Mouse (Mus musculus) liver, embryonic 15.5 days (tissue): ENCODE measurements around the gene Nxph4. TPM values are rescaled to one million over a fixed set of nuclear protein-coding genes. Genes with fewer than 3 reads are reported as not detected.

Experiments used
- ATAC-seq: fragments of 200-750 bp; cut with Nextera tagmentation; 2 replicates; pipeline ENCODE4 v1.8.0; 2017; ENCODE audit warnings: moderate number of reproducible peaks, mild to moderate bottlenecking, moderate library complexity; ENCODE audit not compliant: insufficient read depth
- H3K27ac ChIP-seq: fragments of 300-500 bp; sonication (generic); replicated peaks from 2 replicates; pipeline ENCODE4 v1.5.1; 2015; ENCODE audit warnings: mild to moderate bottlenecking, inconsistent platforms
- H3K27me3 ChIP-seq: fragments of 300-500 bp; sonication (generic); 2 replicates; pipeline ENCODE4 v1.6.1; 2015; ENCODE audit warnings: mild to moderate bottlenecking, inconsistent platforms
- H3K36me3 ChIP-seq: fragments of 300-500 bp; sonication (generic); replicated peaks from 2 replicates; pipeline ENCODE4 v1.6.1; 2015; ENCODE audit warnings: moderate library complexity, mild to moderate bottlenecking, inconsistent platforms
- H3K4me1 ChIP-seq: fragments of 300-500 bp; sonication (generic); replicated peaks from 2 replicates; pipeline ENCODE4 v1.6.1; 2015; ENCODE audit warnings: inconsistent platforms
- H3K4me2 ChIP-seq: fragments of 300-500 bp; sonication (generic); 2 replicates; pipeline ENCODE4 v1.6.1; 2015; ENCODE audit warnings: moderate library complexity, mild to moderate bottlenecking, inconsistent platforms
- H3K4me3 ChIP-seq: fragments of 300-500 bp; sonication (generic); replicated peaks from 2 replicates; pipeline ENCODE4 v1.5.1; 2015; ENCODE audit warnings: mild to moderate bottlenecking, inconsistent platforms
- H3K9ac ChIP-seq: fragments of 300-500 bp; sonication (generic); 2 replicates; pipeline ENCODE4 v1.6.1; 2015; ENCODE audit warnings: moderate library complexity, mild to moderate bottlenecking, inconsistent platforms
- H3K9me3 ChIP-seq: fragments of 300-500 bp; sonication (generic); replicated peaks from 2 replicates; pipeline ENCODE4 v1.6.1; 2016; ENCODE audit warnings: inconsistent platforms
- whole genome bisulfite sequencing: fragments of 180-500 bp; shearing (Covaris S2); methylation state at CpG from one replicate; pipeline ENCODE4 v1.1.7; 2015; ENCODE audit warnings: mixed read lengths; ENCODE audit not compliant: insufficient replicate concordance; 5-methylcytosine and 5-hydroxymethylcytosine counted together
- polyA plus RNA-seq: library from polyadenylated mRNA; unstranded; fragments of >200 nt; fragmentation: Nextera tagmentation; extraction: Ambion mirVana; gene quantifications from 2 replicates; pipeline ENCODE4 v1.2.1, GENCODE M21; 2015

Gene Nxph4
- polyA plus RNA-seq, 1 experiment from 2014 or later, result not detected

GRCm38 (mm10) chr10:127569450-127569849, 35.1 kb upstream of the Nxph4 start:
- peaks cover 7% of the 10 kb centered on the region; the same call in 1 of the 2 replicates for H3K27me3 ChIP-seq
- H3K36me3 ChIP-seq, result peaks cover 56% of the 10 kb centered on the region
- 12% methylated on average over 3 of the region's 3 CpGs for WGBS
- peaks cover 28% of the 10 kb centered on the region for H3K4me1 ChIP-seq
- no peak for ATAC-seq
- 0 out of 2 replicates have a peak overlapping the region, but pooled peaks have one; percentile 57 for H3K27ac ChIP-seq
- no peak overlapping the region for H3K4me2 ChIP-seq
- no peak overlapping the region for H3K9ac ChIP-seq
- H3K4me3 ChIP-seq, result no peak overlapping the region
- H3K9me3 ChIP-seq, result no peaks in the 10 kb centered on the region

- Histone ChIP-seq H3K36me3 (peaks cover 40% of the 10 kb centered on the region), H3K27ac (no peak overlapping the region), H3K27me3 (peaks cover 7% of the 10 kb centered on the region; the same call in 1 of the 2 replicates), H3K4me2 (no peak overlapping the region), H3K4me1 (peaks cover 26% of the 10 kb centered on the region), H3K9me3 (no peaks in the 10 kb centered on the region), H3K9ac (no peak overlapping the region), H3K4me3 (no peak overlapping the region)
- WGBS, result 81% methylated on average over 28 of the region's 28 CpGs
- ATAC-seq, result no peak
Measured at GRCm38 (mm10) chr10:127566553-127567326, 32.4 kb upstream of the Nxph4 start.

- H3K27ac ChIP-seq, result no peak overlapping the region
- H3K4me3 ChIP-seq, result no peak overlapping the region
- no peak overlapping the region for H3K9ac ChIP-seq
- H3K4me1 ChIP-seq, result 0 out of 2 replicates have a peak, but pooled peaks cover 2% of the 10 kb centered on the region
- ATAC-seq, result no peak
- no peaks in the 10 kb centered on the region for H3K9me3 ChIP-seq
- peaks cover 54% of the 10 kb centered on the region for H3K36me3 ChIP-seq
- peaks cover 7% of the 10 kb centered on the region; the same call in 1 of the 2 replicates for H3K27me3 ChIP-seq
- WGBS, result 35% methylated on average over 13 of the region's 13 CpGs
- H3K4me2 ChIP-seq, result no peak overlapping the region
Measured at GRCm38 (mm10) chr10:127564301-127564700, 29.9 kb upstream of the Nxph4 start.

- H3K36me3 ChIP-seq, result peaks cover 54% of the 10 kb centered on the region
- no peak for ATAC-seq
Measured at GRCm38 (mm10) chr10:127563840-127564239, 29.5 kb upstream of the Nxph4 start.

GRCm38 (mm10) chr10:127561145-127561544, 26.8 kb upstream of the Nxph4 start:
- Histone ChIP-seq H3K4me1 (no peaks in the 10 kb centered on the region), H3K27me3 (peaks cover 4% of the 10 kb centered on the region; the same call in 1 of the 2 replicates), H3K27ac (no peak overlapping the region), H3K36me3 (peaks cover 64% of the 10 kb centered on the region), H3K9ac (no peak overlapping the region), H3K4me3 (no peak overlapping the region), H3K4me2 (no peak overlapping the region), H3K9me3 (no peaks in the 10 kb centered on the region)
- ATAC-seq, result no peak

More at GRCm38 (mm10) chr10:127563840-127564239, 29.5 kb upstream of the Nxph4 start:
- no peak overlapping the region for H3K4me3 ChIP-seq
- 27% methylated on average over 8 of the region's 8 CpGs for WGBS
- no peak overlapping the region for H3K27ac ChIP-seq
- no peak overlapping the region for H3K4me2 ChIP-seq
- H3K9ac ChIP-seq, result no peak overlapping the region
- no peaks in the 10 kb centered on the region for H3K9me3 ChIP-seq
- H3K4me1 ChIP-seq, result no peaks in the 10 kb centered on the region
- H3K27me3 ChIP-seq, result peaks cover 7% of the 10 kb centered on the region; the same call in 1 of the 2 replicates

GRCm38 (mm10) chr10:127557397-127557796, 23.0 kb upstream of the Nxph4 start:
- Histone ChIP-seq H3K36me3 (peaks cover 84% of the 10 kb centered on the region), H3K4me1 (no peaks in the 10 kb centered on the region), H3K9ac (no peak overlapping the region), H3K27me3 (no peaks in the 10 kb centered on the region), H3K9me3 (no peaks in the 10 kb centered on the region), H3K4me2 (no peak overlapping the region), H3K27ac (no peak overlapping the region), H3K4me3 (no peak overlapping the region)
- WGBS, result 76% methylated on average over 13 of the region's 13 CpGs
- ATAC-seq, result no peak

GRCm38 (mm10) chr10:127555703-127556102, 21.3 kb upstream of the Nxph4 start:
- Histone ChIP-seq H3K4me3 (no peak overlapping the region), H3K27me3 (no peaks in the 10 kb centered on the region), H3K4me2 (no peak overlapping the region), H3K4me1 (no peaks in the 10 kb centered on the region), H3K9me3 (no peaks in the 10 kb centered on the region), H3K36me3 (peaks cover 89% of the 10 kb centered on the region), H3K27ac (no peak overlapping the region), H3K9ac (no peak overlapping the region)
- WGBS, result 70% methylated on average over 18 of the region's 18 CpGs
- ATAC-seq, result no peak

- WGBS, result 80% methylated on average over 17 of the region's 17 CpGs
- H3K27me3 ChIP-seq, result no peaks in the 10 kb centered on the region
- H3K9me3 ChIP-seq, result no peaks in the 10 kb centered on the region
- H3K36me3 ChIP-seq, result peaks cover 78% of the 10 kb centered on the region
- H3K27ac ChIP-seq, result no peak overlapping the region
- H3K4me3 ChIP-seq, result no peak overlapping the region
- no peaks in the 10 kb centered on the region for H3K4me1 ChIP-seq
- no peak for ATAC-seq
- no peak overlapping the region for H3K9ac ChIP-seq
- H3K4me2 ChIP-seq, result no peak overlapping the region
Measured at GRCm38 (mm10) chr10:127549892-127550291, 15.5 kb upstream of the Nxph4 start.

- no peak for ATAC-seq
- H3K27ac ChIP-seq, result no peak overlapping the region
- H3K9me3 ChIP-seq, result no peaks in the 10 kb centered on the region
- H3K36me3 ChIP-seq, result peaks cover 68% of the 10 kb centered on the region
- no peaks in the 10 kb centered on the region for H3K4me1 ChIP-seq
- no peak overlapping the region for H3K4me2 ChIP-seq
- no peaks in the 10 kb centered on the region for H3K27me3 ChIP-seq
- no peak overlapping the region for H3K9ac ChIP-seq
- WGBS, result 87% methylated on average over 15 of the region's 15 CpGs
- no peak overlapping the region for H3K4me3 ChIP-seq
Measured at GRCm38 (mm10) chr10:127548236-127548635, 13.9 kb upstream of the Nxph4 start.

- Histone ChIP-seq H3K36me3 (peaks cover 71% of the 10 kb centered on the region), H3K27ac (no peak overlapping the region), H3K27me3 (no peaks in the 10 kb centered on the region), H3K4me3 (no peak overlapping the region), H3K4me1 (no peaks in the 10 kb centered on the region), H3K9me3 (no peaks in the 10 kb centered on the region), H3K9ac (no peak overlapping the region), H3K4me2 (no peak overlapping the region)
- no peak for ATAC-seq
- 65% methylated on average over 7 of the region's 7 CpGs for WGBS
Measured at GRCm38 (mm10) chr10:127546505-127546904, 12.1 kb upstream of the Nxph4 start.

- Histone ChIP-seq H3K9ac (no peak overlapping the region), H3K4me1 (no peaks in the 10 kb centered on the region), H3K27ac (no peak overlapping the region), H3K27me3 (peaks cover 3% of the 10 kb centered on the region; the same call in 1 of the 2 replicates), H3K9me3 (no peaks in the 10 kb centered on the region), H3K4me3 (no peak overlapping the region), H3K4me2 (no peak overlapping the region), H3K36me3 (peaks cover 72% of the 10 kb centered on the region)
- ATAC-seq, result no peak
- 76% methylated on average over 20 of the region's 20 CpGs for WGBS
Measured at GRCm38 (mm10) chr10:127544375-127544774, 10.0 kb upstream of the Nxph4 start.
